Mouse (Mus musculus): ENCODE measurements around the gene Lrpprc.

DNA sequence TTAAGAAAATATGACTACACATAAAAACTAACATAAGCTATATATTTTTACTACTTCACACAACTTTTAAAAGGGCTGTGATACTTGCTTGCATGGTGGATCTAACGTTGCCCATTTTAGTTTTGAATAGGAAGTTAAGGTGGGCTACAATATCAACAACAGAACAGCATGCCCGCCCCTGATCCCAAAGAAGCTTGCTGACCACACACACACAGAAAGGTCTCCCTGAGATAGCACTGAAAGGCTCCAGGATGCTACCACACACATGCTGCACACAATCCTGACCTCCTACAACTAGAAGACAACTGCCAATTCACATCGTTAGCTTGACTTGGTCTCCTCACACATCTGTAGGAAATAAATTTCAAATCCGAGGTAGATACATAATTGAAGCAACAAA lies 46.3 kb downstream of the Lrpprc start:
- TF ChIP-seq POLR2A (IDR thresholded peaks at IDR 0.05; ENCODE audit: low read depth, low read length), result no peak
- no peak for TF ChIP-seq CTCF (IDR thresholded peaks at IDR 0.05; ENCODE audit: extremely low read depth, insufficient read depth, insufficient read length, insufficient replicate concordance)
